Comparison of ENCODE assay signal across 27 mouse cellular contexts in genomic region chr10:40851138-40851537, GRCm38 (mm10). TPM values are rescaled to one million over a fixed set of nuclear protein-coding genes. Genes with fewer than 3 reads are reported as not detected.
"Had no signal": no experiment of that assay in that cellular context is flagged by ENCODE, and none has a peak within 500 bp of the region (broad histone marks: within the 10 kb centered on the region; RNA-seq: fewer than 3 reads in every experiment).

No protein-coding gene starts in this region.

- H3K9me3 ChIP-seq: heart, embryonic 12.5 days; hindbrain, embryonic 10.5 days; hindbrain, embryonic 13.5 days; hindbrain, embryonic 15.5 days; kidney, embryonic 15.5 days; limb, embryonic 13.5 days; limb, embryonic 15.5 days; liver, embryonic 12.5 days had no signal

- H3K4me1 ChIP-seq: heart, embryonic 12.5 days; hindbrain, embryonic 10.5 days; hindbrain, embryonic 13.5 days; hindbrain, embryonic 15.5 days; kidney, embryonic 15.5 days; limb, embryonic 13.5 days; limb, embryonic 15.5 days; liver, embryonic 12.5 days had no signal

- H3K27ac ChIP-seq: gastrocnemius, adult 2 months; heart, adult 2 months; hindbrain, embryonic 10.5 days; hindbrain, embryonic 13.5 days; hindbrain, embryonic 15.5 days; hindbrain, postnatal 0 days; kidney, embryonic 15.5 days; kidney, postnatal 0 days; limb, embryonic 13.5 days; limb, embryonic 15.5 days; liver, embryonic 12.5 days; liver, embryonic 14.5 days had no signal

- H3K4me2 ChIP-seq: heart, embryonic 12.5 days; hindbrain, embryonic 13.5 days; hindbrain, embryonic 15.5 days; kidney, embryonic 15.5 days; limb, embryonic 13.5 days; limb, embryonic 15.5 days; liver, embryonic 12.5 days had no signal

- H3K4me3 ChIP-seq: gastrocnemius, adult 2 months; heart, adult 2 months; heart, embryonic 12.5 days; hindbrain, embryonic 10.5 days; hindbrain, embryonic 13.5 days; hindbrain, embryonic 15.5 days; kidney, embryonic 15.5 days; limb, embryonic 13.5 days; limb, embryonic 15.5 days; liver, embryonic 12.5 days had no signal

- DNase-seq: gastrocnemius, adult 2 months; gastrocnemius, postnatal 10 days; gastrocnemius, postnatal 25 days; heart, adult 2 months; heart, postnatal 10 days; heart, postnatal 4 days; kidney, adult 11 months; kidney, adult 2 months; kidney, adult 9 months; kidney, postnatal 14 days; kidney, postnatal 36 days; layer of hippocampus, adult 9-11 months; layer of hippocampus, postnatal 36 days; left cerebral cortex, postnatal 4 days had no signal

- H3K27me3 ChIP-seq: heart, embryonic 12.5 days; hindbrain, embryonic 13.5 days; hindbrain, embryonic 15.5 days; kidney, embryonic 15.5 days; limb, embryonic 13.5 days; limb, embryonic 15.5 days; liver, embryonic 12.5 days had no signal

- ATAC-seq: hindbrain, postnatal 0 days; intestine, embryonic 16.5 days; liver, embryonic 12.5 days had no signal

- H3K9ac ChIP-seq: heart, embryonic 12.5 days; hindbrain, embryonic 13.5 days; hindbrain, embryonic 15.5 days; kidney, embryonic 15.5 days; limb, embryonic 13.5 days; limb, embryonic 15.5 days; liver, embryonic 12.5 days; liver, embryonic 14.5 days had no signal

RNA-seq across cellular contexts. Expression of gene Wasf1, which starts 32.1 kb away (rescaled TPM):
- total RNA-seq: granulocyte monocyte progenitor cell, adult 5-6 weeks had no signal
